Mouse (Mus musculus): ENCODE measurements around the gene Necap2.

The Necap2 gene

DNA sequence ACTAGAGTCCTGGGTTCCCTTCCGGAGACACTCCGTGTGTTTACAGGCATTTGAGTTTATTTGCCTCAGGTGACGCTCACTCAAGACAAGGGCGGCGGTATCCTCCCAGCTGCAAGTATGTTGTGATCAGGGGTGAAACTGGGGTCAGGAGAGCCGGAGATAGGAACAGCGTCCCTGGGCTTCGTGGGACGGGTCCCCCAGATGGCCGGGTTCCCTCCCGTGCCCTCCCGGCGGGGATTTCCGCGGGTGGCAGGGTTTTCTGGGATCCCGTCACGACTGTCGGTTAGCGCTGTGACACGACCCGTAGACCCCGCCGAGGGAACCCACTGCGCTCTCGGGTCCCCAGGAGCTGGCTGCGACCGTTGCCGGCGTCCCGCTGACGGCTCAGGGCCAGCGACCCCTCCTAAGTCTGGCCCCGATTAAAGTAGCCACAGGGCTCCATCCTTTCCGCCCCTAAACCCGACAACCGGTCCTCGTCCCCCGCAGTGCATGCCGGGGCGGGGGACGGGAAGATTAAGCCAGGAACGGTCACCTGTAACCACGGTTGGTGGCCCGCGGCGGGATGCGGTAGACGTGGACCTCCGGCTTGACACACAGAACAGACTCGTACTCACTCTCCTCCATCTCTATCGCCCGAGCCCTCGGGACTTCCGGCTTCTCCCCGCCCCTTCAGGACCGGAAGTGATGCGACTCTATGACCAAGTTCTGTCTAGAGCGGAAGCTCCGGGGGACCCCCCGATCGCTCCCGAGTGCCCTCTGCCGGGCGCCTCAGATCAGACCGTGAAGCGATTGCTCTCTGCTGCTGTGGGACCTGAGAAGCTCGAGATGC is at the start of gene Necap2:
Gene Necap2 (minus strand): TSS at position 677 of the 829 bp plus-strand sequence.
- DNase-seq (ENCODE audit: low read depth, low spot score) = peak; percentile 96

DNA sequence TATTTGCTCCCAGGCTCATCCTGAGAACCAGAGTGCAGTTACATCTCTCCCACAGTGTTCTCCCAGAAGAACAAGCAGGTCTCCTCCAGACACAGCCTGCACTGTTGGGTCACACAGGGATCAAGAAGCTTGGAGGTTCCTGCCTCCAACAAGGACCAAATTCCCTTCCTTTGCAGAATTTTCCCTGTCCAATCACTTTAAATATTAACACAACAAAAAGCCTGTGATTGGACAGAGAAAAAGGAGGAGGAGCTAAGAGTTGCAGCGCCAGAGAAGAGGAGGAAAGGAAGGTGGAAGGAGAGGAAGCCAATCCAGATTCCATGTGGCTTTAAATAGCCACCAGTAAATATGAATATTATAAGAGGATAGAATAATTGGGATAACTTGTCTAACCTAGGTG is 44.9 kb upstream of the Necap2 start:
- no peak for DNase-seq (ENCODE audit: low read depth, low spot score)

DNA sequence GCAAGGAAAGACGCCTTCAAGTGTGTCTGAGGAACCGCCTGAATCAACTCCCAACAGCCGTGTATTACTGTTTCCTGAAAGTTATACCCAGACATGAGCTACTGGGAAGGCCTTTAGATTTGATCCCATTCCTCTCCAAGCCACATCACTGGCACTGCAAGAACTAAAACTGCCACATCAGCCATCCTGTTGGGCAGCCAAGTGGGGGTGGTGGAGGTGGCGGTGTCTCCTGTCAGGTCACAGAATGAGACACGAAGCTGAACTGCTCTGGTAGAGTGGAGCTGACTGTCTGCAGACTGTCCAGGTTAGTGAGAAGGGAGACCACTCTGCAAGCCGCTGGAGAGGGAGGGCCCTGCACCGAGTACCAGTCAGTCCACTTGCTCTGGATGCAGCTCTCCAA is 44.5 kb upstream of the Necap2 start:
- no peak for DNase-seq (ENCODE audit: low read depth, low spot score)

DNA sequence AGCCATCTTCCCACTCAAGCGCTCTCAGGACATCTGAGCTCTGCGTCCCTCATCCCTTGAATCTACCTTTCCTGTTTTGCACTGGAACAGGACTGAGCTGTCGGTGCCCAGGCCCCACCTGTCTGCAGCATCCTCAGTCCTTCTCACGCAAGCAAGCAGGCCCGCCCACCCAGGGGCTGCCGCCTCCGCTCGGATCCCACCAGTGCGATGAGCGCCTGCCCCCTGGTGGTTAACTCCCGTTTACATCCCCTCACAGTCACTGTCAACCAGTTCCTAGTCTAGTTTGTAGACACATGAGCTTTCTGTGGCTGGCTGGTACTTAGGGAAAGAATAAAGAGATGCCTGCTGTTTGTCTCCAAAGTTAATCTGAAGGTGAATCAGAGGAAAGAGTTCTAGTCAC is 42.5 kb upstream of the Necap2 start:
- DNase-seq (ENCODE audit: low read depth, low spot score) = peak; percentile 77

DNA sequence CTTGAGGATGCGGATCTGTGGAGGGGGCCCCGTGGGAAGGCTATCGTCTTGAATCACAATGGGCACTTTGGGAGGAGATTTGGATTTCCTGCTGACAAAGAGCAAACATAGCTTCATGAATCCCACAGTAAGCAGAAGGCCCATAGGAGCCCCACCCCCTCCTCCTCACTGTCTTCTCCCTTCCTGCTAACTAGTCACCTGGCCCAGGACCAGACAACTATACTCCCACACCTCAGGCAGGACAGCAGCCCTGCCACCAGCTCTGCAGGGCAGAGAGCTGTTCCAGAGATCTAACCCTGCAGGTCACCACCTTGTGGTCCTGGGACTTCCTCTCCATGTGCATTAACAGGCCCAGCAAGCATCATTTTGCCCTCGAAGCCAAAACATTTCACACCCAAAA is 40.5 kb upstream of the Necap2 start:
- no peak for DNase-seq (ENCODE audit: low read depth, low spot score)

DNA sequence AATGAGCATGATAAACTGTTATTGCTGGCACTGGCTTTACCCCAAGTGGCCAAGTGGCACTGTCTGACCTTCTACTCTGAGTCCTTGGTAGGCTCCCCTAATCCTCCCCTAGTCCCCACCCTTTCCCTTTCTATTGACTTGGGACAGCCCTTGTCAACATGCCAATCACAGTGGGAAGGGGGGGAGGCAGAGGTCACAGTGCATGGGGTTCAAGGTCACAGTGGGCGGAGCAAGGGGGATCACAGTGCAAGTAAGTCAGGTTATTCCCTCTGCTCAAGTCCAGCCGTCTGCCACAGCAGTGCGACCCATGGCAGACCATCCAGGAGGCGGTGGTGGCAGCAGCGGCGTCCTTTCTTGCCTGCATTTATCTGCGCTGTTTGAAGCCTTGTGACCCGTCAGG is 37.2 kb upstream of the Necap2 start:
- DNase-seq (ENCODE audit: low read depth, low spot score) = peak; percentile 93

DNA sequence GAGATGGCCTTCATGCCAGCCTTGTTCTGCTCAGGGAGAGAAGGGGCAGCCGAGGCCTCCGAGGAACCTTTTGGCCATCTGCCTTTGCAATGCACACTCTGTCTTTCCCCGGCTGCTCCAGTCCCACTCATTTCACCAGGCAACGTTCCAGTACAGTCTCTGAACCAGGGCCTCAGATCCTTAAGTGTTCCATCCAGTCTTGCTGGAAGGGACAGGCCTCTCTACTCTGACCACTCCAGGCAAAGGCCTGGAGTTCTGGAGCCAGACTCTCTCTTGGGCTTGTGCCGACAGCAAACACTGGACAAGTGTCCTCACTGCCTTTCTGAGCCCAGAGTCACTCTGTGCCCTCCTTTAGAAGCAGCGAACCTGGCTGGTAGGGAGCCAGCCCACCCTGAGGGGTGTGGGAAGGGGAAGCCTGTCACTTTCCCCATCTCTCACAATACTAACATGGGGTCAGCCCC is 36.4 kb upstream of the Necap2 start:
- DNase-seq (ENCODE audit: low read depth, low spot score) = no peak

DNA sequence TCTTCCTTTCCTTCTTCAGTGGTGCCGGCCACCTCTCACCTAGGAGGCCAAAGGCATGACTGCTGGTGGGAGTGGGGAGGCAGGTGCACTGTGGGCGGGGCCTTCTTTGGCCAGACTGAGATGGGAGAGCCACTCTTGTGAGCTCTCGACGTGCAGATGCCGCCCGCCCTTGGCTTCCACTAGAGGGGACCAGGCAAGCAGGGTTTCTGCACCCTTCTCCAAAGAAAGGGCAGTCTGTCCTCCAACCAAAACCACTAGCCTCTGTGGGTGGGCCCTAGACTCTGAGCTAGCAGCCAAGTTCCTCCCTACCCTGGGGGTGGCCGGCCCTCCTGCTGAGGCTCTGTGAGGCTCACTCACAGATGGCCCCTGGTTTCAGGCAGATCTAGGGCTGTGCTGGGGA is 35.7 kb upstream of the Necap2 start:
- peak; percentile 67 for DNase-seq (ENCODE audit: low read depth, low spot score)

DNA sequence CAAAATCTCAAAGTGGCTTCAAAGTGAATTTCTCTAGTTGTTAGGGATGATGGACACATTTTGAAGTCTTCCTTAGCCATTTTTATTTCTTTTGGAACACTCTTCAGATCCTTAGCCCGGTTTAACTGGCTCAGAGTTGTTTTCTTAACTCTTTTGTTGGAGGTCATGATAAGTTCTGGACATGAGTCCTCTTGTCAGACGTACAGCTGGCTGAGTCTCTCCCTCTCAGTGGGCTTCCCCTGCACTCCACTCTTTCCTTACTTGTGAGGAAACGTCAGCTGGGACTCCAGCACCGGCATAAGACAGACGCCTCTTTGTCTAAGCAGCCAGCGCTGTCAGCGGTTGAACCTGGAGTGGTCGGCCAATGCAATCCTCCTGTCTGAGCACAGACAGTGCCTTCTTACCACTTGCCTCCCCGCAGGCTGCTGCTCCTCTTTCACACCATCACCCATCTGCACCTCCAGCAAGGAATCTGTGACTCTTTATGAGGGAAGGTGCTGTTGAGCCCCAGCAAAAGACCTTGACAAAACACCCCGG is 30.1 kb upstream of the Necap2 start:
- DNase-seq (ENCODE audit: low read depth, low spot score) = no peak

DNA sequence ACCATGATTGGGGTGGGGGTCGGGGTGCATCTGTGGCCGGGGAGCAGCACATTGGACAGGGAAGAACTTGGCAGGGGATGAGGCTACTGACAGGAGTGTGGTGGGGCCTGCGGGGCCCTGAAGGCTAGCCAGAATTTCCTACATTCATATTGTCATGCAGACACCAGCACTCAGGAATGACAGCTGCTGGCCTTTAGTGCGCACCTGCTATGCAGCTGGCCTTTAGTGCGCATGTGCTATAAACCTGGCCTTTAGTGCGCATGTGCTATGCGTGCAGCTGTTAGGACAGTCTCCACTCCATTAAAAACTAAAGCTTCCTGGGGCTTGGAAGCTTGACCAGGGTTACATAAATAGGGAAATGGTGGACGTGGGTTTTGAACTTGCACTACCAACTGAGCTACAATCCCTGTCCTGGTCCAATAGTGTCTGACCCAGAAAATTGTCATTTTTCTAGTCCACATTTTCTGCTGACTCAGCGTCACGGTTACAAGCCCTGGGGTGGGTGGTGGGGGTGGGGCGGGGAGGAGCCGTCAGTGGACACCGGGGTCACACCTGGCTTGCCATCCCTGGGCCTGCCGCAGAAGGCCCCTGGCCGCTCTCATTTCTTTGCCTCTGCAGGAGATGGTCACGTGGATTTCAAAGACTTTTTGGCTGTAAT is 28.5 kb upstream of the Necap2 start:
- DNase-seq (ENCODE audit: low read depth, low spot score) = no peak

DNA sequence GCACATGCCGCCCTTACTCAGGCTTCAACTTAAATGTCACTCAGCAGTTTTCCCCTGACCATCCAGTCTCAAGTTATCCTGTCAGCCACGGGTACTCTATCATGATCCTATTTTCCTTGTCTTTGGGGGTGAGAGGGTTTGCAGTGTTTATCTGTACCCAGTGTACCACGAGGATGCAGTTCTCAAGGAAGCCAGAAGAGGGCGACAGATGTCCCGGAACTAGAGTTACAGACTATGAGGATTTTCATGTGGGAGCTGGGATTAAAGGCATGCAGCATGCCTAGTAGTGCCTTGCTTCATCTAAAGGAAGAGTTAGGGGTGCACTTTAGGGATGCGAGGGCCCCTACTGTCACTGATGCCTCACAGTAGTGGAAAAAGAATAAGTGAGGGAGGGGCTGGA is 23.7 kb upstream of the Necap2 start:
- DNase-seq (ENCODE audit: low read depth, low spot score) = peak; percentile 83

DNA sequence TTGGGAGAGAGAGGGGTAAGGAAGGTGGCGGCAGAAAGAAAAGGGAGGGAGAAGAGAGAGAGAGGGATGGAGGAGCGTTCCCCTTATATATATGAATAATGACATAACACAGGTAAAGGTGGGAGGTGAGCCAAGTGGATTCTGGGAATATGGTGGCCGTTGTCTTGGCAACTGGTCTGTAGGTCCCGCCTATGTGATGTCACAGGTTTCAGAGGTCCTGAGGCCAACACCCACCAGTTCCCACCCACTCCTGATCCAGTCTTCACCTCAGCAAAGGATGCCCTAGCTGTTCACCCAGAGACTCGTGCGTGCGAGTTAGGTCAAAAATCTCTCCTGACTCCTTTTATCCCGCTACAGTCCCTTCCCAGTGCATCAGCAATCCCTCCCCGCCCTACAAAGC is 23.1 kb upstream of the Necap2 start:
- DNase-seq (ENCODE audit: low read depth, low spot score) = peak; percentile 70

DNA sequence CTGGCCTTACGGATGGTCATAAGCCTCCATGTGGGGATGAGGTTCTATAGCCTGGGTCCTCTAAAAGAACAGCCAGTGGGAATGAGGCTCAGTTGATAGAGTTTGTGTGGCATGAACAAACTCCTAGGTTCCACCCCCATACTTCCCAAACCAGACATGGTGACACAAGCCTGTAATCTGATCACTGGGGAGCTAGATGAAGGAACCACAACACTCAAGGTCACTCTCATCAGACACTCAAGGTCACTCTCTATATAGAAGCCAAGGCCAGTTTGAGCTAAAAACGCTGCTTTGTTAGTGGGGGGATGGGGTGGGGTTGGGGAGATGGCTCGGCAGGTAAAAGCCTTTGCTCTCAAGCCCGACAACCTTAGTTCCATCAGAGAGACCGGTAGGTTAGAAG is 21.8 kb upstream of the Necap2 start:
- DNase-seq (ENCODE audit: low read depth, low spot score) = peak; percentile 69

DNA sequence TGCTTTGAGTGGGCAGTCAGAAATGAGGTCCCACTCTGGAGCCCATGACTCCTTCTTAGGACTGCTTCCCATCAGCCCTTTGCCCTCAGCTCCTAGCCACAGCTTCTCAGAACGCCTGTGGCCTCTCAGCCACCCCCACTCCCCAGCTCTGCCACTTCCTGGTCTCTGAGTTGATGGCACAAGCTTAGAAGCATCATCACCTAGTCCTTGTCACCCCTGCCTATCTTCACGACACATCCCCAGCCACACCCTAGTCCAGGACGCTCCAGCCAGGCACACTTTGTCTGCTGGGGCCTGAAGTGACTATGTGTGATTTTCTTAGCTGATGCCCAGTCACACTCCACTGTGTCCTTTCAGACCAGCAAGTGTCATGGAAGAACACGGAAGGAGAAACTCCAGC is 20.8 kb upstream of the Necap2 start:
- DNase-seq (ENCODE audit: low read depth, low spot score) = no peak

DNA sequence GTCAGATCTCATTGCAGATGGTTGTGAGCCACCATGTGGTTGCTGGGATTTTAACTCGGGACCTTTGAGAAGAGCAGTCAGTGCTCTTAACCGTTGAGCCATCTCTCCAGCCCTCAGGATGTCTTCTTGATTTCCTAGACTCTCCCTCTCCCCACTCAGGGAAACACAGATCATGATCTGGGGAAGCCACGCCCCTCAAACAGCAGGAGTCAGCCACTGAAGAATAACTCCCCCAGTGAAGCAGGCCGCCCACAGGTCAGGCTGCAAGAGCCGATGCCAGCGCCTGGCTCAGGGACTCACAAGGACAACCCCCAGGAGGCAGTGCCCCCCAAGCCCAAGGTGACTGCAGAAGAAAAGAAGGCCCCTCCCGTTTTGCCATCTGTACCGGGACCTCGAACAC is 18.6 kb upstream of the Necap2 start:
- peak; percentile 71 for DNase-seq (ENCODE audit: low read depth, low spot score)

DNA sequence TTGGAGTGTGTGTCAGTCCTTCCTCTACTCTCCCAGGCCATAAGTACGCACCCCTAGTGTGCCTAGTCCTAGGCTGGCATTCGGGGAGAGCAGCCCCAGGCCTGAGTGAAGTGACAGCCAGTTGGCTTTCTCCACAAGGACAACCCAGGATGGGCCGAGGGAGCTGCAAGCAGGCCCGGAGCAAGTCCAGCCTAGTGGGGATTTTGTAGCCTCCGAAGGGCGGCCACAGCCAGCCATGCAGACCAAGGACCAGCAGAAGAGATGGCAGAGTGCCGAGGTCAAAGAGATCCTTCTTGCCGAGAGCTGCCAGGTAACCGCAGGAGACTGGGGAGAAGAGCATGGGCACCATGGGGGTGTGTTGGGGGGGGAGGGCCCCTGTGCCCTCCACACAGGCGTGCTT is 16.9 kb upstream of the Necap2 start:
- no peak for DNase-seq (ENCODE audit: low read depth, low spot score)

DNA sequence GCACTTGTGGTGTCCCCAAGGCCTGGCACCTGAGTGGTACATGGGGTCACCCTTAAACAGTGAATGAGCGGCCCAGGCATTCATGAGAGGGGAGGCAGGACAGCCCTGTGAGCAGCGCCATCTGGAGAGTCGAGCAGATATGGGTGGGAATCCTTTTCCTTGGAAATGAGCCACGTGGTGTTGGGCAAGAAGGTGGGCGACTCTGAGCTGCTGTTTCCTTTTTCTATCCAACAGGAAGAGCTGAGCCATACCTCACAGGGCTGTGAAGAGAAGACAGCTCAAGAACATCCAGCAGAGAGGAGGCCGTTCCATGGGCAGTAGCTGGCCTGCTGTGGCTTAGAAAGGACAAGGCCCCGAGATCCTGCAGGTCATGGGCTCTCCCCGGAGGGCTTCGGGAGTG is 10.6 kb upstream of the Necap2 start:
- DNase-seq (ENCODE audit: low read depth, low spot score) = no peak

DNA sequence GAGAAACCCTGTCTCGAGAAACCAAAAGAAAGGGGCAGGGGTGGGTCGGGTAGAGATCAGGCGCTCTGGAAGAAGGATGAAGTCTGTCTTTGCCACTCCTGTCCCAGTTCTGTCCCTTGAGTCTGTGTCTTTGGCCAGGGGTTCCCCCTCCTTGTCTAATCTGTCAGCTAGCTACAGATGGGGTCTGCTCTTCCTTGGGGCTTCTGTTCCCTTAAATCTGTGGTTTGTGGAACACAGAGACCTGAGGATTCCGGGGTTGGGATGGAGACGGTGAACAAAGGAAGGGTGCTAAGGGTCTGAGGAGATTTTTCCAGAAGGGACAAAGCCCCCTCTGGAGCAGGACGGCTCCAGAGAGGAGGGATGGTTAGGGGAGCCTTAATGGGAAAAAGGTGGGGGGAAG is 9.9 kb upstream of the Necap2 start, which contains the start of gene Spata21:
Gene Spata21 (plus strand): TSS at position 301 of the 400 bp plus-strand sequence.
- no peak for DNase-seq (ENCODE audit: low read depth, low spot score)

DNA sequence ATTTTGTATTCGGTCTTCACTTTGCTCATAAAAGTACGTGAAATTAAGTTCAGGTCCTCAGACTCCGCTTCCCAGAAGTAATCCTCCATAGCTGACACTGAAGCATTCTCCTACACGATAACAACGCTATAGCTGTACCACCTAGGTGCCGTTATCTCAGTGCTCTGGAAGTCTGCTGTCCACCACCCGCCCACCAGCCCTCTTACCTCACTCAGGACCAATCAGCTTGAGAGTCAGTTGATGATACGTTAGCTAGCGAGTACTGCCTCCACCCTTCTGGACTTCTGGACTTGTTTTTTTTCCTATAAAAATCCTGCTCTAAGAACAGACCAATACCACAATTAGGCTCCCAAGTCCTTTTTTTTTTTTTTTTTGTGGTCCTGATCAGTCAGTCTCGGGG is 8.7 kb upstream of the Necap2 start:
- no peak for DNase-seq (ENCODE audit: low read depth, low spot score)

DNA sequence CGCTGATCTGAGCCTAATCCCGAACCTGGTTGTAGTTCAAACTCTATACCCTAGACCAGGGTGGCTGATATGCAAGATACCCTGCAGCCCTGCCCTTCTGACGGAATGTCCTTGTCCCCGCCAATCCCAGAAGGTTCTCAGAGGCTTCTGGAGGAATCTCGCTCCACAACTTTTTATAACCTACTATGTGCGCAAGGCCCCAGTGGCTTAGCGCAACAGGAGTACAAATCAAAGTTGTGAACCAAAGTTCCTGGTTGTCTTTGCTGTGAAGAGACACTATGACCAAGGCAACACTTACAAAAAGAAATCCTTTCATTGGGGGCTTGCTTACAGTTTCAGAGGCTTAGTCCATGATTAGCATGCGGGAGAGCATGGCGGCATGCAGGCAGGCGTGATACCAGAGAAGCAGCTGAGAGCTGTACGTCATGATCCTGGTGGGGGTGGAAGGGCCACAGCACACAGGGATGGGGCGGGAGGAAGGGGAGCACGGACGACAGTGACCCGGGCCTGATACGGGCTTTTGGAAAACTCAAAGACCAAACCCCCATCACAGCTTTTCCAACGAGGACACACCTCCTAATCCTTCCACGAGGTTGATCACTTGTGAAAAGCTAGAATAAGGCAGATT is 467 bp upstream of the Necap2 start:
- DNase-seq (ENCODE audit: low read depth, low spot score) = no peak

DNA sequence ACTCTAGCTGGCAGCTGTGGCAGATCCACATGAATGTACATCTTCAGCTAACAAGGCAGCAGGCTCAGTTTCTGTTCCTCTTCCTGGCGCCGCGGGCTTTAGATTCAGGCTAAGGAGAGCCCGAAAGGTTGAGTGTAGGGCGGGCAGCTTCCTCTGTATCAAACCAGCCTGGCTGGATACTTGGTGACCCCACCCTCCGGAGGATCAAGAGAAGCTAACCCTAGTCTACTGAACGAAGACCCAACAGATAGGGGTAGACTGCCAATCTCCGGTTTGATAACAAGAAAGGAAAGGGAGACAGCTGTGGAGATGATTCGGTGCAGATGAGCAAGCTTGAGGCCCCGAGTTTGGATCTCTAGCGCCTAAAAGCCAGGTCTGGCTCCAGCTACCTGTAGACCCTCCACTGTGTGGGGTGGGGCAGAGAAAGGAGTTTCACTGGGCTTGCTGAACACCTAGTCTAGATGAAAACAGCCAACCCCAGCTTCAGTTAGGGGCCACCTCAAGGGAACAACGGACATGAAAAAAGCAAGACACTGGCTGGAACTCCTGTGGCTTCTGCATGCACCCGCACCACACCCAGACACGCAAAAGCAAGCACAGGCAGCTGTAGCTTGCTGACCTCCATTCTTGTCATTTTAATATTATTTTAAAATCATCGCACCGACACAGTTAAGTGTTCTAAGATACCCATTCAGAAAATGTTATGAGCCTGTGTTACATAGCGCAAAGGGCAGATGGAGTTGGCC is 1.2 kb downstream of the Necap2 start:
- DNase-seq (ENCODE audit: low read depth, low spot score) = no peak

DNA sequence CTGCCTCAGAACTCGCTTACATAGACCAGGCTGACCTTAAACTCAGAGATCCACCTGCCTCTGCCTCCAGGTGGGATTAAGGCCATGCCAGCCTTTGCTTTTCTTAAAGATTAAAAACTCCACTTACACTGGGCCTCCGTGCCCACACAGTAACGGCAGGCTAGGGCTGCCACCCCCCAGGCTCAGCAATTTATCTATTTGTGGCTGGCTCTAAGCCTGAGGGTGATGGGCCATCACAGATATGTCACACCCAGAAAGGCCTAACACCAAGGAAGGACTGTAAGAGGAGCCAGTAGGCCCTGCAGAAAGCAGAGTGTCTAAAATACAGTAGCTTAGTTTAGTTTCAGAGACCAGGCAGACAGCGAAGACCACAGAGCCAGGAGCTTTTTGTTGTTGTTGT is 4.0 kb downstream of the Necap2 start:
- no peak for DNase-seq (ENCODE audit: low read depth, low spot score)
